ENCODE assay signal across 24 mouse cellular contexts in the genomic region with DNA sequence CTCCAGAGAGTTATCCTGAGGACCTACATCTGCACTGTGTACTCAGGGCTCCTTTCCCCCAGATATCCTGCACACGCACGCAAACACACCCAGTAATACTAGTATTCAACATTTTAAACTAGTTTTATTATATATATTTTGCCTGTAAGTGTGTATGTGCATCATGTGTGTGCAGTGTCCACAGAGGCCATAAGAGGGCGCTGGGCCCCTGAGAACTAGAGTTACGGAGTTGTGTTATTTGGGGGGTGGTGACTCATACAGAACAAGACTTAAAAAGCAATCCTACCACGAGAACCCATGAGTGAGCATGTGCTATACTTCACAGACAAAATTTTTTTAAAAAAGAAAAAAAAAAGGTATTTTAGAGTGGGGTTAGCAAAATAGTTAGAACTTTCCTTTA. TPM values are rescaled to one million over a fixed set of nuclear protein-coding genes. Genes with fewer than 3 reads are reported as not detected.
A peak's percentile ranks its signal among the peaks of the same experiment; 100 is the strongest.
DNase-seq lines count a peak whose midpoint lies in the region; ATAC-seq and TF ChIP-seq lines count a peak whose summit lies in the region.
"Had no signal": no experiment of that assay in that cellular context is flagged by ENCODE, and none has a peak within 500 bp of the region (broad histone marks: within the 10 kb centered on the region; RNA-seq: fewer than 3 reads in every experiment).

No protein-coding gene starts in this region.

- no peaks in the 10 kb centered on the region for H3K36me3 ChIP-seq in heart, adult 2 months (ENCODE audit: control insufficient read depth, insufficient read depth, low read length)
- peaks cover 22% of the 10 kb centered on the region for H3K36me3 ChIP-seq in midbrain, postnatal 0 days (ENCODE audit: insufficient read depth, low read length)
- H3K36me3 ChIP-seq in midbrain, embryonic 16.5 days (ENCODE audit: control insufficient read depth, insufficient read depth, low read length) = peaks cover 12% of the 10 kb centered on the region
- H3K36me3 ChIP-seq in stomach, postnatal 0 days (ENCODE audit: control insufficient read depth, insufficient read depth, low read length) = peaks cover 12% of the 10 kb centered on the region

- intact Hi-C loops in heart, adult 2 months (cut with DNase I) = no loop called here
- intact Hi-C loops in heart, postnatal 14 days (cut with DNase I) = no loop called here

- H3K9ac ChIP-seq in heart, adult 2 months (ENCODE audit: low read depth, low read length) = no peak overlapping the region
- H3K9ac ChIP-seq in midbrain, postnatal 0 days (replicated peaks; ENCODE audit: low read length, poor library complexity, severe bottlenecking) = no peak overlapping the region
- H3K9ac ChIP-seq in midbrain, embryonic 16.5 days (ENCODE audit: low read depth, low read length) = no peak overlapping the region
- no peak overlapping the region for H3K9ac ChIP-seq in stomach, postnatal 0 days (ENCODE audit: low read length)
- H3K9ac ChIP-seq: forebrain, embryonic 13.5 days; hindbrain, embryonic 13.5 days; liver, embryonic 14.5 days; lung, embryonic 14.5 days; stomach, embryonic 15.5 days had no signal

- 97% methylated on average over 5 of the region's 5 CpGs for WGBS in heart, adult 2 months
- WGBS in midbrain, postnatal 0 days = 95% methylated on average over 5 of the region's 5 CpGs
- WGBS in midbrain, embryonic 16.5 days = 99% methylated on average over 5 of the region's 5 CpGs
- WGBS in stomach, postnatal 0 days = 97% methylated on average over 5 of the region's 5 CpGs

- H3K4me1 ChIP-seq in heart, adult 2 months (ENCODE audit: control insufficient read depth, insufficient read depth, low read length) = no peaks in the 10 kb centered on the region
- no peaks in the 10 kb centered on the region for H3K4me1 ChIP-seq in midbrain, postnatal 0 days (ENCODE audit: insufficient read depth, low read length)
- no peaks in the 10 kb centered on the region for H3K4me1 ChIP-seq in midbrain, embryonic 16.5 days (ENCODE audit: control insufficient read depth, insufficient read depth, low read length)
- H3K4me1 ChIP-seq in stomach, postnatal 0 days (replicated peaks; ENCODE audit: control insufficient read depth, insufficient read depth) = no peaks in the 10 kb centered on the region
- H3K4me1 ChIP-seq: forebrain, embryonic 13.5 days; hindbrain, embryonic 13.5 days; stomach, embryonic 15.5 days had no signal

- POLR2A ChIA-PET in Patski (lab: Charles Lee) = no interaction called here

- H3K9me3 ChIP-seq in midbrain, postnatal 0 days (ENCODE audit: low read length) = no peaks in the 10 kb centered on the region
- no peaks in the 10 kb centered on the region for H3K9me3 ChIP-seq in midbrain, embryonic 16.5 days (replicated peaks; ENCODE audit: control insufficient read depth, low read length, poor library complexity, severe bottlenecking)
- H3K9me3 ChIP-seq in stomach, postnatal 0 days (ENCODE audit: control insufficient read depth, low read length) = no peaks in the 10 kb centered on the region
- H3K9me3 ChIP-seq: forebrain, embryonic 13.5 days; G1E; hindbrain, embryonic 13.5 days; stomach, embryonic 15.5 days had no signal

- no peak for DNase-seq in heart, adult 2 months
- DNase-seq in heart, postnatal 14 days = no peak
- no peak for DNase-seq in midbrain, postnatal 0 days (ENCODE audit: low spot score)
- DNase-seq in Patski (ENCODE audit: low read depth, low spot score) = no peak
- DNase-seq in stomach, postnatal 0 days (ENCODE audit: low spot score) = no peak
- no peak for DNase-seq in thymus, postnatal 14 days
- DNase-seq in c-Kit-positive CD71-positive TER-119-positive erythroid progenitor cells, embryonic 14.5 days (ENCODE audit: low spot score) = no peak
- DNase-seq: adrenal gland, adult 8-10 months; cerebellum, adult 11 months; cerebellum, adult 9-10 months; cerebellum, postnatal 36 days; gastrocnemius, postnatal 14 days; layer of hippocampus, postnatal 36 days; right cerebral cortex, postnatal 14 days had no signal

- H3K79me2 ChIP-seq in heart, adult 2 months (replicated peaks; ENCODE audit: control insufficient read depth, insufficient read depth, low read length) = no peaks in the 10 kb centered on the region; the same call in 1 of the 2 replicates

- TF ChIP-seq EP300 in heart, adult 2 months (IDR thresholded peaks at IDR 0.05; ENCODE audit: insufficient read depth, low read depth, low read length) = no peak
- no peak for TF ChIP-seq EP300 in stomach, postnatal 0 days (optimal IDR thresholded peaks at IDR 0.05)

- TF ChIP-seq CTCF in heart, adult 2 months (IDR thresholded peaks at IDR 0.05) = 0 out of 2 replicates have a peak, but pooled peaks have one; percentile 2
- TF ChIP-seq CTCF in midbrain, postnatal 0 days (IDR thresholded peaks at IDR 0.05) = 0 out of 2 replicates have a peak, but pooled peaks have one; percentile 14
- peak; percentile 51 for TF ChIP-seq CTCF in Patski (IDR thresholded peaks at IDR 0.05)
- peak; percentile 27; the same call in 1 of the 2 replicates for TF ChIP-seq CTCF in stomach, postnatal 0 days (IDR thresholded peaks at IDR 0.05; ENCODE audit: low read depth)

- CTCF ChIA-PET in Patski (lab: Charles Lee) = interaction anchor here (1.3 to 2.9 kb wide), 6 partner anchors 9 to 40 kb away, joined by 3 to 15 read pairs (median 4); no protein-coding TSS in a partner anchor

- no peak overlapping the region for H3K27ac ChIP-seq in heart, adult 2 months
- H3K27ac ChIP-seq in midbrain, postnatal 0 days (ENCODE audit: low read depth, low read length) = no peak overlapping the region
- no peak overlapping the region for H3K27ac ChIP-seq in midbrain, embryonic 16.5 days (ENCODE audit: low read length)
- no peak overlapping the region for H3K27ac ChIP-seq in stomach, postnatal 0 days (replicated peaks)
- H3K27ac ChIP-seq: forebrain, embryonic 13.5 days; hindbrain, embryonic 13.5 days; liver, embryonic 14.5 days; stomach, embryonic 15.5 days had no signal

- ATAC-seq in midbrain, postnatal 0 days (ENCODE audit: low FRiP score) = no peak
- no peak for ATAC-seq in midbrain, embryonic 16.5 days
- no peak for ATAC-seq in Patski
- no peak for ATAC-seq in stomach, postnatal 0 days (ENCODE audit: low FRiP score, low TSS enrichment)
- ATAC-seq: forebrain, embryonic 13.5 days had no signal

- no peak overlapping the region for H3K4me2 ChIP-seq in midbrain, postnatal 0 days (ENCODE audit: low read depth, low read length, poor library complexity, severe bottlenecking)
- H3K4me2 ChIP-seq in midbrain, embryonic 16.5 days (ENCODE audit: low read length) = no peak overlapping the region
- H3K4me2 ChIP-seq in stomach, postnatal 0 days (replicated peaks; ENCODE audit: low read depth) = no peak overlapping the region
- H3K4me2 ChIP-seq: forebrain, embryonic 13.5 days; heart, embryonic 11.5 days; hindbrain, embryonic 13.5 days; lung, embryonic 14.5 days; midbrain, embryonic 11.5 days; stomach, embryonic 15.5 days had no signal

- TF ChIP-seq POLR2A in heart, adult 2 months (IDR thresholded peaks at IDR 0.05; ENCODE audit: insufficient read depth, low read depth, low read length) = no peak

- in situ Hi-C loops in Patski (cut with MboI; ENCODE audit: low pct_unique_long_range_greater_than_20kb) = no loop called here

- H3K4me3 ChIP-seq in heart, adult 2 months = no peak overlapping the region
- no peak overlapping the region for H3K4me3 ChIP-seq in midbrain, postnatal 0 days (ENCODE audit: low read depth, low read length)
- H3K4me3 ChIP-seq in midbrain, embryonic 16.5 days (ENCODE audit: low read depth, low read length) = no peak overlapping the region
- no peak overlapping the region for H3K4me3 ChIP-seq in stomach, postnatal 0 days (ENCODE audit: low read depth, low read length)
- H3K4me3 ChIP-seq: forebrain, embryonic 13.5 days; hindbrain, embryonic 13.5 days; stomach, embryonic 15.5 days had no signal

- no peaks in the 10 kb centered on the region for H3K27me3 ChIP-seq in heart, adult 2 months (ENCODE audit: control insufficient read depth, insufficient read depth, low read length)
- no peaks in the 10 kb centered on the region for H3K27me3 ChIP-seq in midbrain, postnatal 0 days (ENCODE audit: insufficient read depth, low read length)
- H3K27me3 ChIP-seq in midbrain, embryonic 16.5 days (ENCODE audit: control insufficient read depth, insufficient read depth, low read depth, low read length) = no peaks in the 10 kb centered on the region
- H3K27me3 ChIP-seq in Patski = no peaks in the 10 kb centered on the region
- H3K27me3 ChIP-seq in stomach, postnatal 0 days (ENCODE audit: control insufficient read depth, insufficient read depth, low read length) = no peaks in the 10 kb centered on the region
- H3K27me3 ChIP-seq: CH12.LX; forebrain, embryonic 13.5 days; hindbrain, embryonic 13.5 days; stomach, embryonic 15.5 days had no signal

RNA-seq across cellular contexts. Expression of gene Ecd, which starts 8.5 kb away (rescaled TPM):
- 10 to 100 TPM; 31.7 to 36.9 TPM for total RNA-seq in heart, adult 2 months (2021)
- polyA plus RNA-seq in heart, adult 2 months (2012; rRNA removed) = 16.2 and 26.2 TPM in 2 replicates
- total RNA-seq in heart, postnatal 14 days (2021) = 10 to 100 TPM; 25.1 to 32.2 TPM
- 39.6 and 42.6 TPM in 2 replicates for total RNA-seq in midbrain, postnatal 0 days (2014; rRNA removed)
- polyA plus RNA-seq in midbrain, postnatal 0 days (2015; fragmentation: Nextera tagmentation; extraction: Ambion mirVana) = 36.3 TPM in 2 replicates
- polyA plus RNA-seq in midbrain, embryonic 16.5 days (2015; fragmentation: Nextera tagmentation; extraction: Ambion mirVana) = 47.9 and 49.1 TPM in 2 replicates
- polyA plus RNA-seq in Patski (2021) = 46.4 TPM
- 21.5 and 23.4 TPM in 2 replicates for polyA plus RNA-seq in stomach, postnatal 0 days (2015; fragmentation: Nextera tagmentation; extraction: Ambion mirVana)

RNA-seq across cellular contexts. Expression of gene Fam149b, which starts 8.5 kb away (rescaled TPM):
- 10 to 100 TPM; 29.6 to 30.1 TPM for total RNA-seq in heart, adult 2 months (2021)
- 23.1 and 36.5 TPM in 2 replicates for polyA plus RNA-seq in heart, adult 2 months (2012; rRNA removed)
- 10 to 100 TPM; 32.1 to 34.7 TPM for total RNA-seq in heart, postnatal 14 days (2021)
- total RNA-seq in midbrain, postnatal 0 days (2014; rRNA removed) = 61.5 and 70.3 TPM in 2 replicates
- polyA plus RNA-seq in midbrain, postnatal 0 days (2015; fragmentation: Nextera tagmentation; extraction: Ambion mirVana) = 24.4 and 25.4 TPM in 2 replicates
- 40.6 and 45.5 TPM in 2 replicates for polyA plus RNA-seq in midbrain, embryonic 16.5 days (2015; fragmentation: Nextera tagmentation; extraction: Ambion mirVana)
- 40.7 TPM for polyA plus RNA-seq in Patski (2021)
- polyA plus RNA-seq in stomach, postnatal 0 days (2015; fragmentation: Nextera tagmentation; extraction: Ambion mirVana) = 13.5 and 14.8 TPM in 2 replicates

RNA-seq across cellular contexts. Expression of gene Nudt13, which starts 44.9 kb away (rescaled TPM):
- 10 to 100 TPM; 35.7 to 37.7 TPM for total RNA-seq in heart, adult 2 months (2021)
- 27.4 and 34.1 TPM in 2 replicates for polyA plus RNA-seq in heart, adult 2 months (2012; rRNA removed)
- total RNA-seq in heart, postnatal 14 days (2021) = 10 to 100 TPM; 25.7 to 35.1 TPM
- 6.9 and 16.2 TPM in 2 replicates for total RNA-seq in midbrain, postnatal 0 days (2014; rRNA removed)
- 11.8 and 12.0 TPM in 2 replicates for polyA plus RNA-seq in midbrain, postnatal 0 days (2015; fragmentation: Nextera tagmentation; extraction: Ambion mirVana)
- polyA plus RNA-seq in midbrain, embryonic 16.5 days (2015; fragmentation: Nextera tagmentation; extraction: Ambion mirVana) = 13.9 and 16.3 TPM in 2 replicates
- 39.7 TPM for polyA plus RNA-seq in Patski (2021)
- polyA plus RNA-seq in stomach, postnatal 0 days (2015; fragmentation: Nextera tagmentation; extraction: Ambion mirVana) = 11.6 and 11.8 TPM in 2 replicates

RNA-seq across cellular contexts. Expression of gene Dnajc9, which starts 49.3 kb away (rescaled TPM):
- 10 to 100 TPM; 11.9 to 13.4 TPM for total RNA-seq in heart, adult 2 months (2021)
- 7.2 and 8.2 TPM in 2 replicates for polyA plus RNA-seq in heart, adult 2 months (2012; rRNA removed)
- 10 to 100 TPM; 12.2 to 15.2 TPM for total RNA-seq in heart, postnatal 14 days (2021)
- total RNA-seq in midbrain, postnatal 0 days (2014; rRNA removed) = 47.8 and 51.0 TPM in 2 replicates
- 96.3 and 98.7 TPM in 2 replicates for polyA plus RNA-seq in midbrain, postnatal 0 days (2015; fragmentation: Nextera tagmentation; extraction: Ambion mirVana)
- 123 and 124 TPM in 2 replicates for polyA plus RNA-seq in midbrain, embryonic 16.5 days (2015; fragmentation: Nextera tagmentation; extraction: Ambion mirVana)
- 61.1 TPM for polyA plus RNA-seq in Patski (2021)
- polyA plus RNA-seq in stomach, postnatal 0 days (2015; fragmentation: Nextera tagmentation; extraction: Ambion mirVana) = 41.7 and 42.7 TPM in 2 replicates

RNA-seq across cellular contexts. Expression of gene Mrps16, which starts 54.0 kb away (rescaled TPM):
- 10 to 100 TPM; 68.6 to 74.9 TPM for total RNA-seq in heart, adult 2 months (2021)
- 54.7 and 65.4 TPM in 2 replicates for polyA plus RNA-seq in heart, adult 2 months (2012; rRNA removed)
- total RNA-seq in heart, postnatal 14 days (2021) = 10 to 100 TPM; 64.9 to 68.5 TPM
- 28.2 and 36.2 TPM in 2 replicates for total RNA-seq in midbrain, postnatal 0 days (2014; rRNA removed)
- polyA plus RNA-seq in midbrain, postnatal 0 days (2015; fragmentation: Nextera tagmentation; extraction: Ambion mirVana) = 66.2 and 71.7 TPM in 2 replicates
- 58.7 and 61.5 TPM in 2 replicates for polyA plus RNA-seq in midbrain, embryonic 16.5 days (2015; fragmentation: Nextera tagmentation; extraction: Ambion mirVana)
- polyA plus RNA-seq in Patski (2021) = 80.4 TPM
- 65.0 and 77.4 TPM in 2 replicates for polyA plus RNA-seq in stomach, postnatal 0 days (2015; fragmentation: Nextera tagmentation; extraction: Ambion mirVana)
